Mouse (Mus musculus): ENCODE measurements around the gene Celf2.

- no peak for TF ChIP-seq MAFK (IDR thresholded peaks at IDR 0.05; ENCODE audit: insufficient read depth, low read depth, low read length)
- no peak for TF ChIP-seq ZNF384 (IDR thresholded peaks at IDR 0.05; ENCODE audit: low read depth, low read length)
- TF ChIP-seq CHD2 (IDR thresholded peaks at IDR 0.05; ENCODE audit: low read depth, low read length), result no peak
- no peak for TF ChIP-seq HCFC1 (IDR thresholded peaks at IDR 0.05; ENCODE audit: borderline replicate concordance, insufficient read depth, low read length)
- no peak for TF ChIP-seq ZC3H11A (IDR thresholded peaks at IDR 0.05; ENCODE audit: borderline replicate concordance, low read depth, low read length)
Observed at GRCm38 (mm10) chr2:6875071-6875611, 634.2 kb downstream of the Celf2 start.

Measured in ES-E14 (cell line).